Mouse (Mus musculus) E14TG2a.4 (cell line): ENCODE data around the gene Ppp1r36.

ENCODE experiments used
- CTCF ChIP-seq: conservative IDR thresholded peaks from 2 replicates; pipeline ENCODE4 v1.5.1; 2014; ENCODE audit warnings: low read length
- NANOG ChIP-seq: IDR thresholded peaks from 2 replicates; pipeline ENCODE4 v1.6.1; 2014; ENCODE audit warnings: borderline replicate concordance, low read length, mixed read lengths
- POU5F1 ChIP-seq: IDR thresholded peaks from 2 replicates; pipeline ENCODE4 v1.6.1; 2014; ENCODE audit warnings: low read length, borderline replicate concordance

DNA sequence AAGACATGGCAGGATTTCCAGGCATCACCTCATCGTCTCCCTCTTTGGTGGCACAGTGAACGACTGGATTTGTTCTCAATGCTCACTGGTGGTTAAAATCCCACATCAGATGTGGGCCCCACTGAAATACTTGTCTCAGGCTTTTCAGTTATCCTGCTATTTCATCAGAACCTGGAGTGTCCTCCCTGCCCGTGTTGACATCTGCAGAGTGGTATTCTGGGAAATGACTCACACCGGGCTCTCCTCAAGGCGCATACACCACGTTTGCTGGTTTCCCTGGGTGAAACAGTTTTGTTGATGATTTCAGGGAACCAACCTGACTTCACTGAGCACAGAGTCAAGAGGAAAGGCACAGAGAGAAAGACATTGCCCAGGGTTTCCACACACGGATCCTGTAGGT lies 49.9 kb downstream of the Ppp1r36 start:
- no peak for TF ChIP-seq CTCF
- TF ChIP-seq NANOG, result no peak
- no peak for TF ChIP-seq POU5F1
